Mouse (Mus musculus) forebrain, embryonic 12.5 days (tissue): ENCODE measurements around the gene Gm6096. TPM values are rescaled to one million over a fixed set of nuclear protein-coding genes. Genes with fewer than 3 reads are reported as not detected.
"Not testable (repeated sequence)": the region's sequence is repeated elsewhere in the genome, so short reads cannot be mapped to it uniquely, and the experiment has no call there.

Source experiments
- ATAC-seq: fragments of 200-750 bp; cut with Nextera tagmentation; 2 replicates; pipeline ENCODE4 v1.8.0; 2017; ENCODE audit warnings: moderate TSS enrichment; ENCODE audit not compliant: low FRiP score
- H3K27ac ChIP-seq: fragments of 300-500 bp; sonication (generic); 2 replicates; pipeline ENCODE4 v1.5.1; 2016; ENCODE audit warnings: mild to moderate bottlenecking
- H3K27me3 ChIP-seq: fragments of 300-500 bp; sonication (generic); 2 replicates; pipeline ENCODE4 v1.6.1; 2016; ENCODE audit warnings: mild to moderate bottlenecking
- H3K36me3 ChIP-seq: fragments of 300-500 bp; sonication (generic); replicated peaks from 2 replicates; pipeline ENCODE4 v1.6.1; 2016; ENCODE audit warnings: mild to moderate bottlenecking
- H3K4me1 ChIP-seq: fragments of 300-500 bp; sonication (generic); 2 replicates; pipeline ENCODE4 v1.6.1; 2016
- H3K4me2 ChIP-seq: fragments of 300-500 bp; sonication (generic); 2 replicates; pipeline ENCODE4 v1.6.1; 2016; ENCODE audit warnings: mild to moderate bottlenecking, moderate library complexity
- H3K4me3 ChIP-seq: fragments of 300-500 bp; sonication (generic); replicated peaks from 2 replicates; pipeline ENCODE4 v1.5.1; 2016; ENCODE audit warnings: mild to moderate bottlenecking
- H3K9ac ChIP-seq: fragments of 300-500 bp; sonication (generic); 2 replicates; pipeline ENCODE4 v1.6.1; 2016; ENCODE audit warnings: mild to moderate bottlenecking
- H3K9me3 ChIP-seq: fragments of 300-500 bp; sonication (generic); 2 replicates; pipeline ENCODE4 v1.6.1; 2016
- WGBS: fragments of 180-500 bp; shearing (Covaris S2); methylation state at CpG from one replicate; pipeline ENCODE4 v1.1.7; 2016; 5-methylcytosine and 5-hydroxymethylcytosine counted together
- polyA plus RNA-seq: library from polyadenylated mRNA; unstranded; fragments of >200 nt; fragmentation: Nextera tagmentation; extraction: Ambion mirVana; gene quantifications from 2 replicates; pipeline ENCODE4 v1.2.1, GENCODE M21; 2016

Gm6096 gene
- not detected in 2 replicates for polyA plus RNA-seq

GRCm38 (mm10) chr7:34250738-34251137, at the start of gene Gm6096:
Gene Gm6096 (plus strand): TSS chr7:34251038.
- peaks cover 29% of the 10 kb centered on the region for H3K36me3 ChIP-seq
- 94% methylated on average over 7 of the region's 7 CpGs for WGBS

GRCm38 (mm10) chr7:34202147-34202546, 48.7 kb upstream of the Gm6096 start:
- 93% methylated on average over 10 of the region's 10 CpGs for WGBS
- not testable (repeated sequence) for H3K27me3 ChIP-seq, H3K4me2 ChIP-seq, H3K27ac ChIP-seq, H3K4me1 ChIP-seq, H3K4me3 ChIP-seq, H3K9me3 ChIP-seq, H3K9ac ChIP-seq
- ATAC-seq, result 0 out of 2 replicates have a peak, but pooled peaks have one; percentile 23
- H3K36me3 ChIP-seq, result peaks cover 68% of the 10 kb centered on the region

More at GRCm38 (mm10) chr7:34250738-34251137, at the start of gene Gm6096:
- no peak within 1 kb of the TSS for H3K27ac ChIP-seq
- H3K9me3 ChIP-seq, result no peaks in the 10 kb centered on the region
- no peaks in the 10 kb centered on the region for H3K4me1 ChIP-seq
- no peak within 1 kb of the TSS for H3K4me2 ChIP-seq
- no peak for ATAC-seq
- no peaks in the 10 kb centered on the region for H3K27me3 ChIP-seq
- H3K9ac ChIP-seq, result no peak within 1 kb of the TSS
- H3K4me3 ChIP-seq, result no peak within 1 kb of the TSS

GRCm38 (mm10) chr7:34206331-34206730, 44.5 kb upstream of the Gm6096 start:
- Histone ChIP-seq H3K36me3 (peaks cover 99% of the 10 kb centered on the region), H3K27ac (no peak overlapping the region), H3K4me2 (no peak overlapping the region), H3K4me1 (no peaks in the 10 kb centered on the region), H3K27me3 (no peaks in the 10 kb centered on the region), H3K9me3 (no peaks in the 10 kb centered on the region), H3K4me3 (no peak overlapping the region), H3K9ac (no peak overlapping the region)
- WGBS, result 93% methylated on average over 6 of the region's 6 CpGs
- ATAC-seq, result no peak

GRCm38 (mm10) chr7:34208027-34208745, 42.7 kb upstream of the Gm6096 start:
- Histone ChIP-seq H3K4me1 (no peaks in the 10 kb centered on the region), H3K9me3 (no peaks in the 10 kb centered on the region), H3K36me3 (peaks cover 99% of the 10 kb centered on the region), H3K27ac (no peak overlapping the region), H3K4me3 (no peak overlapping the region), H3K27me3 (no peaks in the 10 kb centered on the region), H3K4me2 (no peak overlapping the region), H3K9ac (no peak overlapping the region)
- WGBS, result 90% methylated on average over 9 of the region's 9 CpGs
- ATAC-seq, result no peak

- H3K36me3 ChIP-seq, result peaks cover 99% of the 10 kb centered on the region
- 95% methylated on average over 7 of the region's 7 CpGs for WGBS
- no peak for ATAC-seq
- no peak overlapping the region for H3K27ac ChIP-seq
- H3K4me1 ChIP-seq, result no peaks in the 10 kb centered on the region
- H3K4me3 ChIP-seq, result no peak overlapping the region
- no peaks in the 10 kb centered on the region for H3K27me3 ChIP-seq
- H3K9ac ChIP-seq, result no peak overlapping the region
- H3K9me3 ChIP-seq, result no peaks in the 10 kb centered on the region
- no peak overlapping the region for H3K4me2 ChIP-seq
Observed at GRCm38 (mm10) chr7:34213281-34213680, 37.6 kb upstream of the Gm6096 start.

GRCm38 (mm10) chr7:34214644-34215043, 36.2 kb upstream of the Gm6096 start:
- no peak overlapping the region for H3K9ac ChIP-seq
- 91% methylated on average over 8 of the region's 8 CpGs for WGBS
- no peaks in the 10 kb centered on the region for H3K27me3 ChIP-seq
- H3K4me2 ChIP-seq, result no peak overlapping the region
- H3K4me1 ChIP-seq, result no peaks in the 10 kb centered on the region
- peaks cover 99% of the 10 kb centered on the region for H3K36me3 ChIP-seq
- H3K9me3 ChIP-seq, result no peaks in the 10 kb centered on the region
- H3K4me3 ChIP-seq, result no peak overlapping the region
- no peak for ATAC-seq
- no peak overlapping the region for H3K27ac ChIP-seq

- WGBS, result 95% methylated on average over 9 of the region's 9 CpGs
- no peak overlapping the region for H3K4me3 ChIP-seq
- peaks cover 99% of the 10 kb centered on the region for H3K36me3 ChIP-seq
- no peak for ATAC-seq
- H3K4me2 ChIP-seq, result no peak overlapping the region
- no peak overlapping the region for H3K9ac ChIP-seq
- no peaks in the 10 kb centered on the region for H3K4me1 ChIP-seq
- H3K27me3 ChIP-seq, result no peaks in the 10 kb centered on the region
- H3K9me3 ChIP-seq, result no peaks in the 10 kb centered on the region
- no peak overlapping the region for H3K27ac ChIP-seq
Observed at GRCm38 (mm10) chr7:34215481-34215880, 35.4 kb upstream of the Gm6096 start.

- H3K4me1 ChIP-seq, result no peaks in the 10 kb centered on the region
- no peak overlapping the region for H3K4me2 ChIP-seq
- H3K9ac ChIP-seq, result no peak overlapping the region
- no peak overlapping the region for H3K4me3 ChIP-seq
- WGBS, result 86% methylated on average over 10 of the region's 10 CpGs
- peaks cover 99% of the 10 kb centered on the region for H3K36me3 ChIP-seq
- no peak overlapping the region for H3K27ac ChIP-seq
- H3K9me3 ChIP-seq, result no peaks in the 10 kb centered on the region
- no peak for ATAC-seq
- no peaks in the 10 kb centered on the region for H3K27me3 ChIP-seq
Observed at GRCm38 (mm10) chr7:34216474-34216873, 34.4 kb upstream of the Gm6096 start.

GRCm38 (mm10) chr7:34218496-34218895, 32.3 kb upstream of the Gm6096 start:
- no peak for ATAC-seq
- peaks cover 100% of the 10 kb centered on the region for H3K36me3 ChIP-seq
- H3K27me3 ChIP-seq, result no peaks in the 10 kb centered on the region
- H3K9ac ChIP-seq, result no peak overlapping the region
- no peak overlapping the region for H3K27ac ChIP-seq
- H3K4me3 ChIP-seq, result no peak overlapping the region
- no peaks in the 10 kb centered on the region for H3K4me1 ChIP-seq
- no peaks in the 10 kb centered on the region for H3K9me3 ChIP-seq
- 68% methylated on average over 1 of the region's 1 CpGs for WGBS
- no peak overlapping the region for H3K4me2 ChIP-seq

- Histone ChIP-seq H3K4me1 (no peaks in the 10 kb centered on the region; the same call in 1 of the 2 replicates), H3K9ac (no peak overlapping the region), H3K9me3 (no peaks in the 10 kb centered on the region), H3K27ac (no peak overlapping the region), H3K4me2 (no peak overlapping the region), H3K36me3 (peaks cover 97% of the 10 kb centered on the region), H3K27me3 (no peaks in the 10 kb centered on the region), H3K4me3 (no peak overlapping the region)
- WGBS, result 94% methylated on average over 9 of the region's 9 CpGs
- no peak for ATAC-seq
Observed at GRCm38 (mm10) chr7:34221594-34222250, 29.1 kb upstream of the Gm6096 start.

- Histone ChIP-seq H3K27ac (no peak overlapping the region), H3K27me3 (no peaks in the 10 kb centered on the region), H3K9me3 (no peaks in the 10 kb centered on the region), H3K9ac (no peak overlapping the region), H3K36me3 (peaks cover 97% of the 10 kb centered on the region), H3K4me2 (no peak overlapping the region), H3K4me1 (no peaks in the 10 kb centered on the region; the same call in 1 of the 2 replicates), H3K4me3 (no peak overlapping the region)
- WGBS, result 92% methylated on average over 10 of the region's 10 CpGs
- no peak for ATAC-seq
Observed at GRCm38 (mm10) chr7:34222340-34222739, 28.5 kb upstream of the Gm6096 start.

GRCm38 (mm10) chr7:34224308-34224707, 26.5 kb upstream of the Gm6096 start:
- no peak overlapping the region for H3K4me3 ChIP-seq
- ATAC-seq, result no peak
- H3K9me3 ChIP-seq, result no peaks in the 10 kb centered on the region
- H3K4me1 ChIP-seq, result peaks cover 18% of the 10 kb centered on the region
- 97% methylated on average over 6 of the region's 6 CpGs for WGBS
- no peak overlapping the region for H3K4me2 ChIP-seq
- peaks cover 86% of the 10 kb centered on the region for H3K36me3 ChIP-seq
- no peak overlapping the region for H3K27ac ChIP-seq
- no peak overlapping the region for H3K9ac ChIP-seq
- H3K27me3 ChIP-seq, result no peaks in the 10 kb centered on the region

GRCm38 (mm10) chr7:34226086-34226485, 24.8 kb upstream of the Gm6096 start:
- Histone ChIP-seq H3K4me3 (no peak overlapping the region), H3K9ac (no peak overlapping the region), H3K27me3 (no peaks in the 10 kb centered on the region), H3K27ac (no peak overlapping the region), H3K36me3 (peaks cover 68% of the 10 kb centered on the region), H3K9me3 (no peaks in the 10 kb centered on the region), H3K4me1 (peaks cover 20% of the 10 kb centered on the region), H3K4me2 (no peak overlapping the region)
- ATAC-seq, result no peak
- 92% methylated on average over 8 of the region's 8 CpGs for WGBS
